Mouse (Mus musculus) forebrain, embryonic 12.5 days (tissue): ENCODE data around the gene Casp8. TPM values are rescaled to one million over a fixed set of nuclear protein-coding genes. Genes with fewer than 3 reads are reported as not detected.
"Not testable (repeated sequence)": the region's sequence is repeated elsewhere in the genome, so short reads cannot be mapped to it uniquely, and the experiment has no call there.

Experiments used
- ATAC-seq: fragments of 200-750 bp; cut with Nextera tagmentation; 2 replicates; pipeline ENCODE4 v1.8.0; 2017; ENCODE audit warnings: moderate TSS enrichment; ENCODE audit not compliant: low FRiP score
- H3K27ac ChIP-seq: fragments of 300-500 bp; sonication (generic); 2 replicates; pipeline ENCODE4 v1.5.1; 2016; ENCODE audit warnings: mild to moderate bottlenecking
- H3K27me3 ChIP-seq: fragments of 300-500 bp; sonication (generic); 2 replicates; pipeline ENCODE4 v1.6.1; 2016; ENCODE audit warnings: mild to moderate bottlenecking
- H3K36me3 ChIP-seq: fragments of 300-500 bp; sonication (generic); replicated peaks from 2 replicates; pipeline ENCODE4 v1.6.1; 2016; ENCODE audit warnings: mild to moderate bottlenecking
- H3K4me1 ChIP-seq: fragments of 300-500 bp; sonication (generic); 2 replicates; pipeline ENCODE4 v1.6.1; 2016
- H3K4me2 ChIP-seq: fragments of 300-500 bp; sonication (generic); 2 replicates; pipeline ENCODE4 v1.6.1; 2016; ENCODE audit warnings: mild to moderate bottlenecking, moderate library complexity
- H3K4me3 ChIP-seq: fragments of 300-500 bp; sonication (generic); replicated peaks from 2 replicates; pipeline ENCODE4 v1.5.1; 2016; ENCODE audit warnings: mild to moderate bottlenecking
- H3K9ac ChIP-seq: fragments of 300-500 bp; sonication (generic); 2 replicates; pipeline ENCODE4 v1.6.1; 2016; ENCODE audit warnings: mild to moderate bottlenecking
- H3K9me3 ChIP-seq: fragments of 300-500 bp; sonication (generic); 2 replicates; pipeline ENCODE4 v1.6.1; 2016
- WGBS: fragments of 180-500 bp; shearing (Covaris S2); methylation state at CpG from one replicate; pipeline ENCODE4 v1.1.7; 2016; 5-methylcytosine and 5-hydroxymethylcytosine counted together
- polyA plus RNA-seq: library from polyadenylated mRNA; unstranded; fragments of >200 nt; fragmentation: Nextera tagmentation; extraction: Ambion mirVana; gene quantifications from 2 replicates; pipeline ENCODE4 v1.2.1, GENCODE M21; 2016

Casp8 gene
- polyA plus RNA-seq, 1 experiment from 2014 or later = 10.1 TPM

GRCm38 (mm10) chr1:58773905-58774304, 21.3 kb upstream of the Casp8 start:
- Histone ChIP-seq H3K27ac (no peak overlapping the region), H3K4me1 (no peaks in the 10 kb centered on the region), H3K27me3 (no peaks in the 10 kb centered on the region), H3K9me3 (no peaks in the 10 kb centered on the region), H3K9ac (no peak overlapping the region), H3K36me3 (no peaks in the 10 kb centered on the region), H3K4me3 (no peak overlapping the region), H3K4me2 (no peak overlapping the region)
- ATAC-seq = no peak
- 76% methylated on average over 2 of the region's 2 CpGs for whole genome bisulfite sequencing

GRCm38 (mm10) chr1:58775361-58775760, 19.8 kb upstream of the Casp8 start:
- H3K4me3 ChIP-seq = no peak overlapping the region
- no peaks in the 10 kb centered on the region for H3K27me3 ChIP-seq
- no peak overlapping the region for H3K27ac ChIP-seq
- no peak for ATAC-seq
- H3K9me3 ChIP-seq = no peaks in the 10 kb centered on the region
- WGBS = 91% methylated on average over 5 of the region's 5 CpGs
- no peak overlapping the region for H3K4me2 ChIP-seq
- no peaks in the 10 kb centered on the region for H3K4me1 ChIP-seq
- H3K9ac ChIP-seq = no peak overlapping the region
- H3K36me3 ChIP-seq = no peaks in the 10 kb centered on the region

DNA sequence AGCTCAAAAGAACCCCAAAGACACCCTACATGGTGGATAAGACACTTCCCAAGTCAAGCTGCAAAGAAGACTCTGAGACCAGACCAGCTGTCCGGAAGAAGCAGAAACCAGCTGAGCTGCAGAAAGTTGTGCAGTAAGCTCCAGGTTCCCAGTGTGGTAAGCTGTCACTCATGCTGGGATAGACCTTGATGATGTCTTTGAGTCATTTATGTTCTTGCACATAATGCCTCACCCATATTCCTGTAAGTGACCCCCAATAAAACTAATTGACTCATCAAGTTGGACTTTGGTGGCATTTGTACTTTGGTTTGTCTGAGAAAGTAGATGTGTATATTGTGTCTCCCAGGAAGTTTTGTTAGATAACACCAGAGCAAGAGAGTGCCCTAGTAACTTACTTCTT, 17.6 kb upstream of the Casp8 start:
- Histone ChIP-seq H3K27me3 (no peaks in the 10 kb centered on the region), H3K4me3 (no peak overlapping the region), H3K27ac (no peak overlapping the region), H3K4me1 (no peaks in the 10 kb centered on the region), H3K9ac (no peak overlapping the region), H3K36me3 (no peaks in the 10 kb centered on the region), H3K9me3 (no peaks in the 10 kb centered on the region), H3K4me2 (no peak overlapping the region)
- 90% methylated on average over 1 of the region's 1 CpGs for WGBS
- no peak for ATAC-seq

DNA sequence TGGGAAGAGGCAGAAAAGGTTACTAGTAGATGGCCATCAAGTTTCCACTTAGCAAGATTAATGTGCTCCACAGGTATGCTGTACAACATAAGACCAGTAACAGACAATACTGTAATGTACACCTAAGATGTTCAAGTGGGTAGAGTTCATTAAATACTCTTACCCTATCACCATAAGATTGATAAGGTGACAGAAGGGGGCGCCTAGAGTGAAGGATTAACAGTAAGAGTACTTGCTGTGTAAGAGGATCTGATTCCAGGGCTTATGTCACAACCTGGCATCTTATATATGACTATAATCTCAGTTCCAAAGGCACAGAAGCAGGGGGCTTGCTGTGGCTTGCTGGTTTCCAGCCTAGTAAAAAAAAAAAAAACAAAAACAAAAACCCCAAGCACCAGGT, 16.9 kb upstream of the Casp8 start:
- no peak overlapping the region for H3K27ac ChIP-seq
- no peak for ATAC-seq
- WGBS = 23% methylated on average over 1 of the region's 1 CpGs
- H3K4me3 ChIP-seq = no peak overlapping the region
- H3K36me3 ChIP-seq = no peaks in the 10 kb centered on the region
- H3K9me3 ChIP-seq = no peaks in the 10 kb centered on the region
- no peak overlapping the region for H3K9ac ChIP-seq
- no peaks in the 10 kb centered on the region for H3K27me3 ChIP-seq
- no peaks in the 10 kb centered on the region for H3K4me1 ChIP-seq
- H3K4me2 ChIP-seq = no peak overlapping the region

DNA sequence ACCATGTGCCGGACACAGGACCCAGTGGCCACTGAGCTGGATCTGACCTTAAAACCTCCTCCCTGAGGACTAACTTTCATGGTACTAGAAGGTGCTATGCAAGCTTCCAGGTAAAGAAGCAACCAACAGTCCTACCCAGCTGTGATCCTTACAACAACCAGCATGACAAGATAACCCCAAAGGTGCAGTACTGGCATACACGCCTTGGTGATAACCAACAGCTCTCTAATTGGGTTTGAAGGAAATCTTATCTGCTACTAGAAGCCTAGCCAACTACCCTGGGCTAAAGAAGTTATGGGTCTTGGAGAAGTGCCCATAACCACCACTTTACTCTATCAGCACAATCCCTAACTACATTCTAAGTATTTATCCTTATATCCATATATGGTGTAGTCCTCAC, 8.9 kb upstream of the Casp8 start:
- no peak overlapping the region for H3K4me3 ChIP-seq
- no peak overlapping the region for H3K4me2 ChIP-seq
- 93% methylated on average over 2 of the region's 2 CpGs for WGBS
- H3K36me3 ChIP-seq = no peaks in the 10 kb centered on the region
- no peaks in the 10 kb centered on the region for H3K27me3 ChIP-seq
- no peak overlapping the region for H3K9ac ChIP-seq
- H3K9me3 ChIP-seq = no peaks in the 10 kb centered on the region
- no peak overlapping the region for H3K27ac ChIP-seq
- ATAC-seq = no peak
- H3K4me1 ChIP-seq = no peaks in the 10 kb centered on the region

DNA sequence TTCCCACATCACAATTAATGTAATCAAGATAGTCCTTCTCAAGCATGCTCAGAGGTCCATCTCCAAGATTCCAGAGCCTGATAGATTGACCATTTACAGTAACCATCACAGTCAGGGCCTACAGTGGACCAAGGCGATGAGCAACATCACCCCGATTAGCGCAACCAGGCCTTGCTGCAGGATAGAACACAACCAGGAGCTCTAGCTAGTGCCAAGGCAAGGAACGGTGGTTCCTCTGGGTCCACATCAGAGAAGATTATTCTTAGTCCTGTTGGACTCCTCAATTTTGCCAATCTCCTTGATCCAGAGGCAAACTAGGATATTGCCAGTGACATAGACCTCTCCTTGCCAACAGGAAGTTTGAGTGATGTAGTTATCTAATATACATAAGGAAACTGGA, 6.8 kb upstream of the Casp8 start:
- Histone ChIP-seq H3K36me3 (no peaks in the 10 kb centered on the region), H3K4me3 (no peak overlapping the region), H3K27me3 (no peaks in the 10 kb centered on the region), H3K4me1 (no peaks in the 10 kb centered on the region), H3K4me2 (no peak overlapping the region), H3K9me3 (no peaks in the 10 kb centered on the region), H3K27ac (no peak overlapping the region), H3K9ac (no peak overlapping the region)
- ATAC-seq = no peak
- whole genome bisulfite sequencing = 96% methylated on average over 4 of the region's 4 CpGs

GRCm38 (mm10) chr1:58794705-58795104, 469 bp upstream of the Casp8 start:
- H3K4me2 ChIP-seq = peak overlapping the region; percentile 83; the same call in 1 of the 2 replicates
- no peak overlapping the region for H3K4me3 ChIP-seq
- peaks cover 12% of the 10 kb centered on the region for H3K4me1 ChIP-seq
- 0 out of 2 replicates have a peak, but pooled peaks cover 3% of the 10 kb centered on the region for H3K27me3 ChIP-seq
- no peak overlapping the region for H3K27ac ChIP-seq
- ATAC-seq = no peak
- no peaks in the 10 kb centered on the region for H3K36me3 ChIP-seq
- H3K9ac ChIP-seq = no peak overlapping the region
- WGBS = 56% methylated on average over 2 of the region's 2 CpGs
- H3K9me3 ChIP-seq = no peaks in the 10 kb centered on the region

GRCm38 (mm10) chr1:58796059-58796363, 837 bp downstream of the Casp8 start:
- H3K27ac ChIP-seq = no peak overlapping the region
- H3K9ac ChIP-seq = peak overlapping the region; percentile 53
- no peaks in the 10 kb centered on the region for H3K36me3 ChIP-seq
- H3K4me3 ChIP-seq = peak overlapping the region; percentile 48
- peak overlapping the region; percentile 83 for H3K4me2 ChIP-seq
- H3K9me3 ChIP-seq = no peaks in the 10 kb centered on the region
- WGBS = 1% methylated on average over 3 of the region's 3 CpGs
- no peak for ATAC-seq
- peaks cover 12% of the 10 kb centered on the region for H3K4me1 ChIP-seq
- 0 out of 2 replicates have a peak, but pooled peaks cover 3% of the 10 kb centered on the region for H3K27me3 ChIP-seq

DNA sequence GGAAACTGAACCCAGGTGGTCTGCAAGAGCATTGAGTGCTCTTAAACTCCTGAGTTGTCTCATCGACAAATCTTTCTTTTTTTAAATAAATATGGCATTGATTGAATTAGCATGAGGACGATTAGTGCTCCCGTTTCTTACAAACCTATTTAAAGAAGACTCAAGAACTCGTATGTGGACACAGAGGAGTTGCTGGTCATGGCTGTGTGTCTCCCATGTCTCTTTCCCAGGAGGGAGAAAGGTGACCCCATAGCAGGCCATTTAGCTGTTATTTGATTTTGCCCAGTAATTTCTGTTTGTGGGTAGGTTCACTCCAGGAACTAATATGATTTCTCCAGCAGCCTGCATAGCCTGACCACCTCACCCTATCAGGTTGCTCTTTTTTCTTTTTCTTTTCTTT, 1.7 kb downstream of the Casp8 start:
- Histone ChIP-seq H3K4me1 (peaks cover 12% of the 10 kb centered on the region), H3K27ac (no peak overlapping the region), H3K36me3 (no peaks in the 10 kb centered on the region), H3K27me3 (0 out of 2 replicates have a peak, but pooled peaks cover 3% of the 10 kb centered on the region), H3K4me2 (no peak overlapping the region), H3K9ac (no peak overlapping the region), H3K4me3 (no peak overlapping the region), H3K9me3 (no peaks in the 10 kb centered on the region)
- ATAC-seq = no peak
- WGBS = 80% methylated on average over 4 of the region's 4 CpGs

- H3K27ac ChIP-seq = no peak overlapping the region
- no peaks in the 10 kb centered on the region for H3K36me3 ChIP-seq
- WGBS = 79% methylated on average over 2 of the region's 2 CpGs
- no peak overlapping the region for H3K4me3 ChIP-seq
- H3K9me3 ChIP-seq = no peaks in the 10 kb centered on the region
- ATAC-seq = no peak
- 0 out of 2 replicates have a peak, but pooled peaks cover 3% of the 10 kb centered on the region for H3K27me3 ChIP-seq
- peaks cover 12% of the 10 kb centered on the region for H3K4me1 ChIP-seq
- no peak overlapping the region for H3K4me2 ChIP-seq
- no peak overlapping the region for H3K9ac ChIP-seq
Observed at GRCm38 (mm10) chr1:58797370-58797769, 2.2 kb downstream of the Casp8 start.

DNA sequence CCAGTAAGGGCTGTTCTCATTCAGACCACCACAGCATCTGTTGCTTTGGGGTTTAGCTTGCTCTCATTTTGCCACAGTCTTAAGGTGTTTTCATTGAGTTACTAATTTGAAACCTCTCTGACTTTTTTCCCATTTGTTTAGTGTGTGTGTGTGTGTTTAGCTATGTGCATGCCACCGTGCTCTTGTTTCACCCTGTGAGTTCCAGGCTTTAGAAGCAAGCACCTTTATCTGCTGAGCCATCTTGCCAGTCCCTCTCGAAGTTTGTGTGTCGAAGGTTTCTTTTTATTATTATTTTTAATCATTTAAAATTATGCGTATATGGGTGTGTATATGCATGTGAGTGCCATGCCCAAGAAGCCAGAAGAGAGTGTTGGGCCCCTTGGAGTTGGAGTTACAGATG, 3.7 kb downstream of the Casp8 start:
- H3K36me3 ChIP-seq = no peaks in the 10 kb centered on the region
- no peak overlapping the region for H3K9ac ChIP-seq
- no peak overlapping the region for H3K4me2 ChIP-seq
- 0 out of 2 replicates have a peak, but pooled peaks cover 3% of the 10 kb centered on the region for H3K27me3 ChIP-seq
- H3K4me3 ChIP-seq = no peak overlapping the region
- no peak for ATAC-seq
- 95% methylated on average over 4 of the region's 4 CpGs for WGBS
- H3K27ac ChIP-seq = no peak overlapping the region
- H3K4me1 ChIP-seq = peaks cover 12% of the 10 kb centered on the region
- H3K9me3 ChIP-seq = no peaks in the 10 kb centered on the region

DNA sequence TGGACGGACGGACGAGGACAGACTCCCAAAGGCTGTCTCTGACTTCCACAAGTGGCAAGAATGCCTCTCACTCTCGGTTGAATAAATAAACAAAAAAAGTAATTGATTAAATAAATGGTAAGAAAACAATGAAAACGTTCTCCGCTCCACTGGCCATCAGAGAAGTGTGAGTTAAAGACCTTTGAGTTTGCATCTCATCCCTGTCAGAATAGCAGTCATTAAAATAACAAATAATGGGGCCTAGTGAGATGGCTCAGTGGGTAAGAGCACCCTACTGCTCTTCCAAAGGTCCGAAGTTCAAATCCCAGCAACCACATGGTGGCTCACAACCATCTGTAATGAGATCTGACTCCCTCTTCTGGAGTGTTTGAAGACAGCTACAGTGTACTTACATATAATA, 5.5 kb downstream of the Casp8 start:
- ATAC-seq, H3K27me3 ChIP-seq, H3K9me3 ChIP-seq, H3K4me3 ChIP-seq, H3K36me3 ChIP-seq, H3K9ac ChIP-seq, H3K4me1 ChIP-seq, H3K27ac ChIP-seq, H3K4me2 ChIP-seq: not testable (repeated sequence)
- WGBS = 78% methylated on average over 7 of the region's 7 CpGs

- H3K9me3 ChIP-seq = no peaks in the 10 kb centered on the region
- no peaks in the 10 kb centered on the region for H3K4me1 ChIP-seq
- ATAC-seq = no peak
- H3K36me3 ChIP-seq = no peaks in the 10 kb centered on the region
- no peaks in the 10 kb centered on the region for H3K27me3 ChIP-seq
- H3K27ac ChIP-seq = no peak overlapping the region
- H3K4me2 ChIP-seq = no peak overlapping the region
- no peak overlapping the region for H3K9ac ChIP-seq
- H3K4me3 ChIP-seq = no peak overlapping the region
- 93% methylated on average over 8 of the region's 8 CpGs for WGBS
Observed at GRCm38 (mm10) chr1:58801558-58802285, 6.5 kb downstream of the Casp8 start.
